Mouse (Mus musculus): Measurements from ENCODE around the gene Gabbr1. TPM values are rescaled to one million over a fixed set of nuclear protein-coding genes. Genes with fewer than 3 reads are reported as not detected.

Gabbr1 gene
- polyA plus RNA-seq, 1 experiment: 0.90 TPM

- Histone ChIP-seq H3K27ac (ENCODE audit: insufficient read depth, low read depth, low read length) (no peak overlapping the region), H3K4me1 (ENCODE audit: control insufficient read depth, insufficient read depth, low read length) (no peaks in the 10 kb centered on the region), H3K4me3 (ENCODE audit: insufficient read depth, low read length) (no peak overlapping the region)
- no peak for TF ChIP-seq CTCF (IDR thresholded peaks at IDR 0.05; ENCODE audit: low read depth, low read length)
- TF ChIP-seq POLR2A (IDR thresholded peaks at IDR 0.05; ENCODE audit: borderline replicate concordance, low read depth, low read length): no peak
Observed at GRCm38 (mm10) chr17:37092198-37092597, 46.4 kb downstream of the Gabbr1 start.

GRCm38 (mm10) chr17:37093289-37093688 is 47.5 kb downstream of the Gabbr1 start:
- Histone ChIP-seq H3K4me3 (ENCODE audit: insufficient read depth, low read length) (no peak overlapping the region), H3K27ac (ENCODE audit: insufficient read depth, low read depth, low read length) (no peak overlapping the region), H3K4me1 (ENCODE audit: control insufficient read depth, insufficient read depth, low read length) (no peaks in the 10 kb centered on the region)
- TF ChIP-seq POLR2A (IDR thresholded peaks at IDR 0.05; ENCODE audit: borderline replicate concordance, low read depth, low read length) (no peak), CTCF (IDR thresholded peaks at IDR 0.05; ENCODE audit: low read depth, low read length) (no peak)

DNA sequence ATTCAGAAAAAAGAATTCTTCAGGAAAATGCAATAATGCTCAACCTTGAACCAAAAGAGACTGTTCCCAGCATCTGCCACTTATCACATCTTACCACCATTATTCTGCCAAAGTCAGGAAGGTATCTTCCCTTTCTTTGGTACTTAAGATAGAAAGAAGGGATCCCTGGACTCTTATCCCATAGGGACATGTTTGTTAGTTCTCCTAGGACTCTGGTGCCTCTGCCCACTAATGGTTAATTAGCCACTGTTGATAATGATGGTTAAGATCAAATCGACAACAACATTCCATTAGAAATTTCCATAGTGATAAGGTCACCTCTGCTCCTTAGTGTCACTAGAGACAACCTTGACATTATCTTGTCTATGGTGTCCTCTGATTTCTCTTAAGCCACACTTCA is 52.4 kb downstream of the Gabbr1 start, which contains the start of gene Olfr91:
TSS of gene Olfr91 (minus strand) at position 101 of the 400 bp plus-strand sequence.
- Histone ChIP-seq H3K4me1 (ENCODE audit: control insufficient read depth, insufficient read depth, low read length) (no peaks in the 10 kb centered on the region), H3K27ac (ENCODE audit: insufficient read depth, low read depth, low read length) (no peak within 1 kb of the TSS), H3K4me3 (ENCODE audit: insufficient read depth, low read length) (no peak within 1 kb of the TSS)
- TF ChIP-seq POLR2A (IDR thresholded peaks at IDR 0.05; ENCODE audit: borderline replicate concordance, low read depth, low read length) (no peak), CTCF (IDR thresholded peaks at IDR 0.05; ENCODE audit: low read depth, low read length) (no peak)

- Histone ChIP-seq H3K4me1 (ENCODE audit: control insufficient read depth, insufficient read depth, low read length) (no peaks in the 10 kb centered on the region), H3K4me3 (ENCODE audit: insufficient read depth, low read length) (no peak within 1 kb of the TSS), H3K27ac (ENCODE audit: insufficient read depth, low read depth, low read length) (no peak within 1 kb of the TSS)
- TF ChIP-seq POLR2A (IDR thresholded peaks at IDR 0.05; ENCODE audit: borderline replicate concordance, low read depth, low read length): no peak
- no peak for TF ChIP-seq CTCF (IDR thresholded peaks at IDR 0.05; ENCODE audit: low read depth, low read length)
Observed at GRCm38 (mm10) chr17:37119988-37120387, 74.2 kb downstream of the Gabbr1 start, which contains the start of gene Olfr92. Olfr92 (minus strand) TSS chr17:37120088.

Other genes starting within 250 kb of the Gabbr1 start
- gene H2-M10.6, start 233.8 kb upstream of the Gabbr1 start, polyA plus RNA-seq (2012; ENCODE audit: insufficient read depth, insufficient read length, missing spikeins): not detected in 2 replicates
- gene Trim26, start 208.8 kb upstream of the Gabbr1 start, polyA plus RNA-seq (2012; ENCODE audit: insufficient read depth, insufficient read length, missing spikeins): 65.9 and 67.3 TPM in 2 replicates
- not detected in 2 replicates for gene Trim15, start 178.8 kb upstream of the Gabbr1 start, polyA plus RNA-seq (2012; ENCODE audit: insufficient read depth, insufficient read length, missing spikeins)
- not detected in 2 replicates for gene Trim10, start 176.4 kb upstream of the Gabbr1 start, polyA plus RNA-seq (2012; ENCODE audit: insufficient read depth, insufficient read length, missing spikeins)
- gene Trim40, start 155.8 kb upstream of the Gabbr1 start, polyA plus RNA-seq (2012; ENCODE audit: insufficient read depth, insufficient read length, missing spikeins): not detected in 2 replicates
- gene Trim31, start 147.8 kb upstream of the Gabbr1 start, polyA plus RNA-seq (2012; ENCODE audit: insufficient read depth, insufficient read length, missing spikeins): not detected in 2 replicates
- not detected in 2 replicates for gene Rnf39, start 103.0 kb upstream of the Gabbr1 start, polyA plus RNA-seq (2012; ENCODE audit: insufficient read depth, insufficient read length, missing spikeins)
- gene Ppp1r11, start 94.2 kb upstream of the Gabbr1 start, polyA plus RNA-seq (2012; ENCODE audit: insufficient read depth, insufficient read length, missing spikeins): 59.3 and 64.4 TPM in 2 replicates
- 50.1 and 70.8 TPM in 2 replicates for gene Znrd1, start 87.4 kb upstream of the Gabbr1 start, polyA plus RNA-seq (2012; ENCODE audit: insufficient read depth, insufficient read length, missing spikeins)
- gene Znrd1as, start 87.4 kb upstream of the Gabbr1 start, polyA plus RNA-seq (2012; ENCODE audit: insufficient read depth, insufficient read length, missing spikeins): 7.9 and 10.4 TPM in 2 replicates
- not detected in 2 replicates for gene 2410137M14Rik, start 64.7 kb upstream of the Gabbr1 start, polyA plus RNA-seq (2012; ENCODE audit: insufficient read depth, insufficient read length, missing spikeins)
- 0.69 and 1.0 TPM in 2 replicates for gene H2-M5, start 56.4 kb upstream of the Gabbr1 start, polyA plus RNA-seq (2012; ENCODE audit: insufficient read depth, insufficient read length, missing spikeins)
- gene Zfp57, start 44.8 kb upstream of the Gabbr1 start, polyA plus RNA-seq (2012; ENCODE audit: insufficient read depth, insufficient read length, missing spikeins): not detected in 2 replicates
- not detected in 2 replicates for gene Mog, start 22.6 kb upstream of the Gabbr1 start, polyA plus RNA-seq (2012; ENCODE audit: insufficient read depth, insufficient read length, missing spikeins)
- not detected in 2 replicates for gene Olfr90, start 42.5 kb downstream of the Gabbr1 start, polyA plus RNA-seq (2012; ENCODE audit: insufficient read depth, insufficient read length, missing spikeins)
- gene Olfr91, start 52.3 kb downstream of the Gabbr1 start, polyA plus RNA-seq (2012; ENCODE audit: insufficient read depth, insufficient read length, missing spikeins): not detected in 2 replicates
- gene Olfr92, start 74.1 kb downstream of the Gabbr1 start, polyA plus RNA-seq (2012; ENCODE audit: insufficient read depth, insufficient read length, missing spikeins): not detected in 2 replicates
- not detected in 2 replicates for gene Olfr93, start 115.5 kb downstream of the Gabbr1 start, polyA plus RNA-seq (2012; ENCODE audit: insufficient read depth, insufficient read length, missing spikeins)
- gene Ubd, start 147.9 kb downstream of the Gabbr1 start, polyA plus RNA-seq (2012; ENCODE audit: insufficient read depth, insufficient read length, missing spikeins): not detected in 2 replicates
- gene Olfr94, start 155.0 kb downstream of the Gabbr1 start, polyA plus RNA-seq (2012; ENCODE audit: insufficient read depth, insufficient read length, missing spikeins): not detected in 2 replicates
- gene Olfr95, start 167.2 kb downstream of the Gabbr1 start, polyA plus RNA-seq (2012; ENCODE audit: insufficient read depth, insufficient read length, missing spikeins): not detected in 2 replicates
- gene Olfr96, start 174.2 kb downstream of the Gabbr1 start, polyA plus RNA-seq (2012; ENCODE audit: insufficient read depth, insufficient read length, missing spikeins): not detected in 2 replicates
- not detected in 2 replicates for gene Olfr97, start 191.4 kb downstream of the Gabbr1 start, polyA plus RNA-seq (2012; ENCODE audit: insufficient read depth, insufficient read length, missing spikeins)
- not detected in 2 replicates for gene Olfr98, start 217.8 kb downstream of the Gabbr1 start, polyA plus RNA-seq (2012; ENCODE audit: insufficient read depth, insufficient read length, missing spikeins)
- gene H2-M3, start 224.3 kb downstream of the Gabbr1 start, polyA plus RNA-seq (2012; ENCODE audit: insufficient read depth, insufficient read length, missing spikeins): 48.3 and 53.5 TPM in 2 replicates
- not detected in 2 replicates for gene Olfr99, start 237.5 kb downstream of the Gabbr1 start, polyA plus RNA-seq (2012; ENCODE audit: insufficient read depth, insufficient read length, missing spikeins)